Mouse (Mus musculus) erythroblast, embryonic 14.5 days (primary cell): ENCODE data around the gene Zkscan4. TPM values are rescaled to one million over a fixed set of nuclear protein-coding genes. Genes with fewer than 3 reads are reported as not detected.
A peak's percentile ranks its signal among the peaks of the same experiment; 100 is the strongest.

Source experiments
- H3K27me3 ChIP-seq: 2 replicates; pipeline ENCODE4 v1.6.1; 2012; ENCODE audit warnings: inconsistent platforms; ENCODE audit not compliant: control insufficient read depth
- H3K36me3 ChIP-seq: 2 replicates; pipeline ENCODE4 v1.6.1; 2012; ENCODE audit warnings: mild to moderate bottlenecking, inconsistent platforms; ENCODE audit not compliant: control insufficient read depth
- H3K4me1 ChIP-seq: 2 replicates; pipeline ENCODE4 v1.6.1; 2012; ENCODE audit warnings: inconsistent platforms; ENCODE audit not compliant: control insufficient read depth
- H3K4me3 ChIP-seq: replicated peaks from 2 replicates; pipeline ENCODE3; 2012; ENCODE audit warnings: moderate library complexity, mild to moderate bottlenecking, inconsistent platforms
- H3K9me3 ChIP-seq: 2 replicates; pipeline ENCODE4 v1.6.1; 2012; ENCODE audit warnings: low read length, inconsistent platforms, mixed read lengths; ENCODE audit not compliant: control insufficient read depth
- GATA1 ChIP-seq: IDR thresholded peaks from 2 replicates; pipeline ENCODE4 v1.6.1; 2012; ENCODE audit warnings: low read length, inconsistent platforms, mixed read lengths
- TAL1 ChIP-seq: IDR thresholded peaks from 3 replicates; pipeline ENCODE4 v1.6.1; 2012; ENCODE audit warnings: low read length, inconsistent platforms, mixed read lengths
- polyA plus RNA-seq: library from polyadenylated mRNA; stranded (reverse); fragments of >175 nt; gene quantifications from 2 replicates; pipeline ENCODE4 v1.2.3, GENCODE M21; 2012

The Zkscan4 gene
- polyA plus RNA-seq, 1 experiment, result 0.01 TPM

GRCm38 (mm10) chr13:21502296-21502695, 23.6 kb downstream of the Zkscan4 start:
- Histone ChIP-seq H3K27me3 (peaks cover 2% of the 10 kb centered on the region; the same call in 1 of the 2 replicates), H3K4me1 (peaks cover 12% of the 10 kb centered on the region), H3K9me3 (no peaks in the 10 kb centered on the region), H3K4me3 (no peak overlapping the region), H3K36me3 (no peaks in the 10 kb centered on the region)
- TF ChIP-seq TAL1 (no peak), GATA1 (no peak)

DNA sequence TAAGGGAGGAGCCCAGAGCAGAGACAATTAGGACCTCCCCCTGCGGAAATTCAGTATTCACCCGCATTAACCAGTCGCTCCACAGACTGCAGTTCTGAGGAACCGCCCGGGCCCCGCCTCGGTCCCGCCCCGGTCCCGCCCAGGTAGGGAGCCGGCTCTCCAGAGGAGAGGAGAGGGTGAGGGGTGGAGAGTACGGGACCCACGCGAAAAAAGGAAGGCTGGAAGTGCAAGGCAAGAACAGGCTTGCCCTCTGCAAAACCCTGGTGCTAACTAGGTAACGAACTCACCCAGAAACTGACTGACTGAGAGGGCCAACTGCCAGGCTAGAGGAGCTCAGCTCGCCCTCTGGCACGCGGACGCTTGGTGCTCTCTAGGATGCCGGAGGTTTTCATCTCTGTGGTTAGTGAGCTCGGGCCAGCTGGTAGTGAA, 27.5 kb downstream of the Zkscan4 start:
- no peaks in the 10 kb centered on the region for H3K9me3 ChIP-seq
- peak overlapping the region; percentile 82 for H3K4me3 ChIP-seq
- H3K4me1 ChIP-seq, result peaks cover 12% of the 10 kb centered on the region
- no peaks in the 10 kb centered on the region for H3K36me3 ChIP-seq
- H3K27me3 ChIP-seq, result no peaks in the 10 kb centered on the region
- TF ChIP-seq GATA1 (no peak), TAL1 (no peak)

GRCm38 (mm10) chr13:21530136-21530535, 51.4 kb downstream of the Zkscan4 start:
- TF ChIP-seq GATA1, result no peak
- TF ChIP-seq TAL1, result no peak
- H3K9me3 ChIP-seq, result no peaks in the 10 kb centered on the region
- peaks cover 16% of the 10 kb centered on the region for H3K4me1 ChIP-seq
- peaks cover 14% of the 10 kb centered on the region for H3K27me3 ChIP-seq
- H3K36me3 ChIP-seq, result peaks cover 16% of the 10 kb centered on the region
- H3K4me3 ChIP-seq, result peak overlapping the region; percentile 90

DNA sequence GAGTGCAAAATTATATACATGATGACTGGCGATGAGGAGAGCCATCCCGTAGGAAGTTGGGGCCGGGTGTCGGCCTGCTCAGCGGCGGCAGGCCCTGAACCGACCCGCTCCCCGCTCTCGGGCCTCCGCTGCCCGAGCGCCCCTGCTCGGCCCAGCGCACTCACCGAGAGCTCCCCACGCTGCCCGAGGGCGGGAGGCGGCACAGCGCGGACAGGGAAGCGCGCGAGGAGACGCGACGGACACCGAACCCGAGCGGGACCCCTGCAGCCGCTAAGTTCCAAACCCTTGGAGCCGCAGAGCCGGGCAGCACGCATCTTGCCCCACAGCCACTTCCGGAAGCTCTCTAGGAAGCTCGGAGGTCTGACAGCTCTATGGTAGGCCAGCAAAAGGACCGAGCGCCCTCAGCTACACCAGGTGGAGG, 52.1 kb downstream of the Zkscan4 start, which contains the start of gene Zkscan8:
Gene Zkscan8 (minus strand): TSS at position 340 of the 421 bp plus-strand sequence.
- Histone ChIP-seq H3K27me3 (peaks cover 14% of the 10 kb centered on the region), H3K4me3 (peak within 1 kb of the TSS; percentile 90), H3K9me3 (no peaks in the 10 kb centered on the region), H3K4me1 (peaks cover 16% of the 10 kb centered on the region), H3K36me3 (peaks cover 10% of the 10 kb centered on the region)
- TF ChIP-seq GATA1, result no peak
- TF ChIP-seq TAL1, result no peak

Other genes starting within 250 kb of the Zkscan4 start
- not detected in 2 replicates for gene Gpx5, start 186.2 kb upstream of the Zkscan4 start, polyA plus RNA-seq
- gene Gpx6, start 166.8 kb upstream of the Zkscan4 start, polyA plus RNA-seq, result not detected in 2 replicates
- gene Olfr1367, start 132.0 kb upstream of the Zkscan4 start, polyA plus RNA-seq, result not detected in 2 replicates
- 0.04 and 0.09 TPM in 2 replicates for gene Zscan12, start 116.1 kb upstream of the Zkscan4 start, polyA plus RNA-seq
- gene Zkscan3, start 76.2 kb upstream of the Zkscan4 start, polyA plus RNA-seq, result 0.69 and 0.93 TPM in 2 replicates
- gene Pgbd1, start 37.8 kb upstream of the Zkscan4 start, polyA plus RNA-seq, result 0.04 and 0.05 TPM in 2 replicates
- 0.08 and 0.09 TPM in 2 replicates for gene Zscan26, start 25.2 kb upstream of the Zkscan4 start, polyA plus RNA-seq
- gene Nkapl, start 10.4 kb upstream of the Zkscan4 start, polyA plus RNA-seq, result 0.37 and 0.41 TPM in 2 replicates
- not detected in 2 replicates for gene Gm10065, start 534 bp downstream of the Zkscan4 start, polyA plus RNA-seq
- 0.05 and 0.06 TPM in 2 replicates for gene AK157302, start 16.3 kb downstream of the Zkscan4 start, polyA plus RNA-seq
- 3.7 and 5.8 TPM in 2 replicates for gene Gm11273, start 22.5 kb downstream of the Zkscan4 start, polyA plus RNA-seq
- gene Zkscan8, start 52.2 kb downstream of the Zkscan4 start, polyA plus RNA-seq, result 0.01 and 0.14 TPM in 2 replicates
- not detected in 2 replicates for gene Olfr1366, start 63.9 kb downstream of the Zkscan4 start, polyA plus RNA-seq
- gene Olfr1535, start 81.0 kb downstream of the Zkscan4 start, polyA plus RNA-seq, result not detected in 2 replicates
- gene Olfr1364, start 102.9 kb downstream of the Zkscan4 start, polyA plus RNA-seq, result not detected in 2 replicates
- not detected in 2 replicates for gene Olfr1362, start 135.1 kb downstream of the Zkscan4 start, polyA plus RNA-seq
- 0.04 TPM in 1 of 2 replicates, not detected in the other for gene Olfr11, start 163.6 kb downstream of the Zkscan4 start, polyA plus RNA-seq
- not detected in 2 replicates for gene Olfr1361, start 184.5 kb downstream of the Zkscan4 start, polyA plus RNA-seq
- not detected in 2 replicates for gene Olfr1360, start 198.5 kb downstream of the Zkscan4 start, polyA plus RNA-seq
- not detected in 2 replicates for gene Olfr1359, start 219.2 kb downstream of the Zkscan4 start, polyA plus RNA-seq
- 2.0 and 7.9 TPM in 2 replicates for gene Hist1h2bl, start 237.2 kb downstream of the Zkscan4 start, polyA plus RNA-seq
- 28.0 and 37.9 TPM in 2 replicates for gene Hist1h2ai, start 237.5 kb downstream of the Zkscan4 start, polyA plus RNA-seq
- gene Hist1h3h, start 238.8 kb downstream of the Zkscan4 start, polyA plus RNA-seq, result 27.8 and 67.4 TPM in 2 replicates
- 1.8 and 3.9 TPM in 2 replicates for gene Hist1h2bm, start 243.1 kb downstream of the Zkscan4 start, polyA plus RNA-seq